Mouse (Mus musculus): Measurements from ENCODE around the gene Ankrd35.
"Not testable (repeated sequence)": the region's sequence is repeated elsewhere in the genome, so short reads cannot be mapped to it uniquely, and the experiment has no call there.

The Ankrd35 gene

GRCm38 (mm10) chr3:96706984-96707383 is 37.1 kb downstream of the Ankrd35 start:
- no peak for DNase-seq (ENCODE audit: low spot score)

- DNase-seq (ENCODE audit: low spot score), result peak; percentile 77
Observed at GRCm38 (mm10) chr3:96707903-96708683, 38.2 kb downstream of the Ankrd35 start, which contains the start of gene Nudt17. Nudt17 (minus strand) TSS chr3:96708562.

GRCm38 (mm10) chr3:96708684-96709064 is 38.7 kb downstream of the Ankrd35 start:
- no peak for DNase-seq (ENCODE audit: low spot score)

GRCm38 (mm10) chr3:96714286-96714685 is 44.4 kb downstream of the Ankrd35 start:
- DNase-seq (ENCODE audit: low spot score), result no peak

- DNase-seq (ENCODE audit: low spot score), result no peak
Observed at GRCm38 (mm10) chr3:96715854-96716253, 45.9 kb downstream of the Ankrd35 start.

- DNase-seq (ENCODE audit: low spot score), result no peak
Observed at GRCm38 (mm10) chr3:96719173-96719572, 49.2 kb downstream of the Ankrd35 start.

- peak; percentile 96 for DNase-seq (ENCODE audit: low spot score)
Observed at GRCm38 (mm10) chr3:96727343-96727827, 57.5 kb downstream of the Ankrd35 start, which contains the start of the genes Polr3c and Rnf115. Polr3c (minus strand) TSS chr3:96727628. Rnf115 (plus strand) TSS chr3:96727664.

- no peak for DNase-seq (ENCODE audit: low spot score)
Observed at GRCm38 (mm10) chr3:96727828-96728633, 58.1 kb downstream of the Ankrd35 start.

- DNase-seq (ENCODE audit: low spot score), result no peak
Observed at GRCm38 (mm10) chr3:96728634-96729402, 58.9 kb downstream of the Ankrd35 start.

- DNase-seq (ENCODE audit: low spot score), result no peak
Observed at GRCm38 (mm10) chr3:96729403-96729784, 59.5 kb downstream of the Ankrd35 start.

GRCm38 (mm10) chr3:96730785-96731184 is 60.9 kb downstream of the Ankrd35 start:
- no peak for DNase-seq (ENCODE audit: low spot score)

GRCm38 (mm10) chr3:96733984-96734383 is 64.1 kb downstream of the Ankrd35 start:
- DNase-seq (ENCODE audit: low spot score), result no peak

GRCm38 (mm10) chr3:96735200-96735599 is 65.3 kb downstream of the Ankrd35 start:
- no peak for DNase-seq (ENCODE audit: low spot score)

GRCm38 (mm10) chr3:96737013-96737740 is 67.2 kb downstream of the Ankrd35 start:
- DNase-seq (ENCODE audit: low spot score), result no peak

GRCm38 (mm10) chr3:96737995-96738394 is 68.1 kb downstream of the Ankrd35 start:
- DNase-seq (ENCODE audit: low spot score), result no peak

GRCm38 (mm10) chr3:96740279-96740678 is 70.3 kb downstream of the Ankrd35 start:
- DNase-seq (ENCODE audit: low spot score), result not testable (repeated sequence)
